Mouse (Mus musculus) neutrophil, adult 5-6 weeks (primary cell): Measurements from ENCODE around the gene Lbh. TPM values are rescaled to one million over a fixed set of nuclear protein-coding genes. Genes with fewer than 3 reads are reported as not detected.

Experiments
- ATAC-seq: fragments of 151-379, 151-347 bp; 2 replicates; pipeline ENCODE4 v1.8.0; 2017; ENCODE audit warnings: mild to moderate bottlenecking, moderate TSS enrichment; ENCODE audit not compliant: insufficient number of reproducible peaks, poor library complexity, low FRiP score, severe bottlenecking; ENCODE audit errors: extremely low read depth
- total RNA-seq: library from RNA; stranded (forward); fragments of 200-1000 nt; gene quantifications from 2 replicates; pipeline ENCODE4 v1.2.3, GENCODE M21; 2017

The Lbh gene
- 183 and 185 TPM in 2 replicates for total RNA-seq

- ATAC-seq = peak; percentile 73
These were observed at the start of gene Lbh for GRCm38 (mm10) chr17:72918053-72918452. Gene Lbh, plus strand, starts transcription at chr17:72918305.

GRCm38 (mm10) chr17:72878979-72879378 lies 39.1 kb upstream of the Lbh start:
- ATAC-seq = no peak

- no peak for ATAC-seq
These were observed 37.9 kb upstream of the Lbh start for GRCm38 (mm10) chr17:72880156-72880555.

- no peak for ATAC-seq
These were observed 37.1 kb upstream of the Lbh start for GRCm38 (mm10) chr17:72881051-72881450.

GRCm38 (mm10) chr17:72881804-72882203 lies 36.3 kb upstream of the Lbh start:
- ATAC-seq = no peak

GRCm38 (mm10) chr17:72889556-72890397 lies 28.3 kb upstream of the Lbh start:
- peak; percentile 69; the same call in 1 of the 2 replicates for ATAC-seq

GRCm38 (mm10) chr17:72890398-72890898 lies 27.7 kb upstream of the Lbh start:
- no peak for ATAC-seq

- no peak for ATAC-seq
These were observed 26.5 kb upstream of the Lbh start for GRCm38 (mm10) chr17:72891556-72891955.

GRCm38 (mm10) chr17:72895506-72895905 lies 22.6 kb upstream of the Lbh start:
- ATAC-seq = no peak

- ATAC-seq = no peak
These were observed 21.0 kb upstream of the Lbh start for GRCm38 (mm10) chr17:72897076-72897475.

GRCm38 (mm10) chr17:72897961-72898360 lies 20.1 kb upstream of the Lbh start:
- ATAC-seq = no peak

GRCm38 (mm10) chr17:72898775-72899174 lies 19.3 kb upstream of the Lbh start:
- no peak for ATAC-seq

GRCm38 (mm10) chr17:72901021-72901420 lies 17.1 kb upstream of the Lbh start:
- no peak for ATAC-seq

GRCm38 (mm10) chr17:72901705-72902104 lies 16.4 kb upstream of the Lbh start:
- ATAC-seq = no peak

GRCm38 (mm10) chr17:72903321-72903720 lies 14.8 kb upstream of the Lbh start:
- ATAC-seq = no peak

- no peak for ATAC-seq
These were observed 14.1 kb upstream of the Lbh start for GRCm38 (mm10) chr17:72903921-72904421.

GRCm38 (mm10) chr17:72904873-72905272 lies 13.2 kb upstream of the Lbh start:
- ATAC-seq = no peak

- ATAC-seq = no peak
These were observed 11.7 kb upstream of the Lbh start for GRCm38 (mm10) chr17:72906231-72906896.

- no peak for ATAC-seq
These were observed 10.9 kb upstream of the Lbh start for GRCm38 (mm10) chr17:72907211-72907610.

- ATAC-seq = no peak
These were observed 10.3 kb upstream of the Lbh start for GRCm38 (mm10) chr17:72907777-72908176.
